ENCODE assay signal across 32 mouse cellular contexts in genomic region chr14:102621546-102621945, GRCm38 (mm10).
"Had no signal": no experiment of that assay in that cellular context is flagged by ENCODE, and none has a peak within 500 bp of the region (broad histone marks: within the 10 kb centered on the region; RNA-seq: fewer than 3 reads in every experiment).

No protein-coding gene starts in this region.

- H3K27ac ChIP-seq: left cerebral cortex, adult 2 months; limb, embryonic 10.5 days; limb, embryonic 12.5 days; limb, embryonic 13.5 days; limb, embryonic 15.5 days; liver, embryonic 13.5 days; liver, embryonic 14.5 days; liver, embryonic 15.5 days; lung, embryonic 15.5 days; macrophage; midbrain, embryonic 10.5 days; midbrain, embryonic 12.5 days; midbrain, embryonic 13.5 days; midbrain, embryonic 15.5 days; neural tube, embryonic 12.5 days had no signal

- H3K36me3 ChIP-seq: limb, embryonic 10.5 days; limb, embryonic 12.5 days; limb, embryonic 13.5 days; limb, embryonic 15.5 days; liver, embryonic 13.5 days; liver, embryonic 15.5 days; lung, embryonic 15.5 days; midbrain, embryonic 10.5 days; midbrain, embryonic 12.5 days; midbrain, embryonic 13.5 days; midbrain, embryonic 15.5 days; neural tube, embryonic 12.5 days had no signal

- H3K4me1 ChIP-seq: limb, embryonic 15.5 days; liver, embryonic 13.5 days; liver, embryonic 15.5 days; lung, embryonic 15.5 days; megakaryocyte, embryonic 14.5 days; midbrain, embryonic 10.5 days; midbrain, embryonic 12.5 days; midbrain, embryonic 13.5 days; midbrain, embryonic 15.5 days; neural tube, embryonic 12.5 days had no signal

- H3K4me3 ChIP-seq: left cerebral cortex, adult 2 months; limb, embryonic 10.5 days; limb, embryonic 12.5 days; limb, embryonic 13.5 days; limb, embryonic 15.5 days; liver, embryonic 13.5 days; liver, embryonic 15.5 days; lung, embryonic 15.5 days; megakaryocyte, embryonic 14.5 days; midbrain, embryonic 10.5 days; midbrain, embryonic 12.5 days; midbrain, embryonic 13.5 days; midbrain, embryonic 15.5 days; myocyte; neural tube, embryonic 12.5 days had no signal

- ATAC-seq: liver, postnatal 0 days; lung, postnatal 0 days; midbrain, embryonic 13.5 days; midbrain, embryonic 15.5 days; midbrain, embryonic 16.5 days had no signal

- H3K4me2 ChIP-seq: limb, embryonic 12.5 days; limb, embryonic 13.5 days; limb, embryonic 15.5 days; liver, embryonic 11.5 days; liver, embryonic 13.5 days; liver, embryonic 15.5 days; lung, embryonic 14.5 days; lung, embryonic 15.5 days; midbrain, embryonic 11.5 days; midbrain, embryonic 12.5 days; midbrain, embryonic 13.5 days; midbrain, embryonic 15.5 days; neural tube, embryonic 12.5 days had no signal

- H3K9me3 ChIP-seq: limb, embryonic 10.5 days; limb, embryonic 12.5 days; limb, embryonic 13.5 days; limb, embryonic 15.5 days; liver, embryonic 13.5 days; liver, embryonic 15.5 days; lung, embryonic 15.5 days; megakaryocyte, embryonic 14.5 days; midbrain, embryonic 10.5 days; midbrain, embryonic 12.5 days; midbrain, embryonic 13.5 days; midbrain, embryonic 15.5 days; neural tube, embryonic 12.5 days had no signal

- DNase-seq: left cerebral cortex, postnatal 4 days; liver; liver, embryonic 13.5 days; liver, postnatal 0 days; lung, adult 18-20 months; lung, adult 2 months; lung, embryonic 14.5 days; lung, postnatal 10 days; lung, postnatal 14 days; lung, postnatal 36 days; lung, postnatal 4 days; midbrain, embryonic 14.5 days had no signal

- H3K9ac ChIP-seq: limb, embryonic 12.5 days; limb, embryonic 13.5 days; limb, embryonic 15.5 days; liver, embryonic 13.5 days; liver, embryonic 14.5 days; liver, embryonic 15.5 days; liver, postnatal 0 days; lung, embryonic 14.5 days; lung, embryonic 15.5 days; midbrain, embryonic 12.5 days; midbrain, embryonic 13.5 days; midbrain, embryonic 15.5 days; neural tube, embryonic 12.5 days had no signal

- H3K27me3 ChIP-seq: limb, embryonic 12.5 days; limb, embryonic 13.5 days; limb, embryonic 15.5 days; liver, embryonic 13.5 days; liver, embryonic 15.5 days; lung, embryonic 15.5 days; megakaryocyte, embryonic 14.5 days; midbrain, embryonic 12.5 days; midbrain, embryonic 13.5 days; midbrain, embryonic 15.5 days; neural tube, embryonic 12.5 days had no signal
